Mouse (Mus musculus) monocyte, adult 59 days (primary cell): ENCODE data around the gene BC034090. TPM values are rescaled to one million over a fixed set of nuclear protein-coding genes. Genes with fewer than 3 reads are reported as not detected.

Experiments used
- total RNA-seq, 2 experiments: library from RNA; stranded (reverse); gene quantifications; one replicate each; pipeline ENCODE4 v1.2.4; 2023

BC034090 gene
- total RNA-seq: not detected

DNA sequence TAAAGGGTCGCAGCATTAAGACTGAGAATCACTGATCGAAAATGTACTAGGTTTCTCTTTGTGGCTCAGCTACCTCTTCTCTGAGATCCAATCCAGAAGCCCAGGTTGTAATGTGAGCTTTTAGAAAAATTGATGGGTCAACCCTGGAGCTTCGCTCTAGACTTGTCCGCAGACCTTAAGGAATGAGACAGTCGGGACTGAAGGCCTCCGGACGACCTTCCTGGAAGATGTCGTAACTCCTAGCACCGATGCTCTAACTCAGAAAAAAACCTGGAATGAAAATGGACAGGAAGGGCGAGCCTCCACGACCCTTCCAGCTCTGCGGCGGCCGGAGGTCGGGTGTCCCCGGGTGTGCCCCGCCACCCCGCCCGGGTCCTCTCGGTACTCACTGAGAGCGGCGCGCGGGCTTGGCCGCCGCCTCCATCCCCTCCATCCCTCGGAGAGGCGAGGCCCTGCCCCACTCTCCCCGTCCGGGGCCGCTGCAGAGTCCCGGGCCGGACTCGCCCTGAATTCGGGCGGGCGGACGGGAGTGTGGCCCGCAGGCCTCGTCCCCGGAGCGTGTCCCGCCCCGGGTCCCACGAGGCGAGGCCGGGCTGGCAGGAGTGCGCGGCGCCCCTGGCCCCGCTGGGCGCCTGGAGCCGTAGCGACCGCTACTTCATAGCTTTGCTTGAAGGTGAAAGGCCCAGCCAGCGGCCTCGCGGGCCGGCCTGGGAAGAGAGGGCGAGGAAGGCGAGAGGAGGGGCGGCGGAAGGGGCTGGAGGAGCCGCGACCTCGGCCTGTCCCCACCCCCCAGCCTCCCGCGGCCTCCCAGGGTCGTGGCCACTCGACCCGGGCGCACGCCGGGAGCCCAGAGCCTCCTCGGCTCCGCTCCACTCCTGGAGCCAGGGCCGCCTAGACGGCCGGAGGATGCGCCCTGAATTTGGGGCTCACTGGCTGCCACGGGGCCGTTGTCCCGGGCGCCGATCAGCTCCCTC, at the start of gene BC034090:
Gene BC034090 (minus strand): TSS at position 648 of the 974 bp plus-strand sequence.

Other genes starting within 250 kb of the BC034090 start
- 100 to 1,000 TPM; 308 to 327 TPM for gene Ier5, start 144.8 kb downstream of the BC034090 start, total RNA-seq
- 1 to 10 TPM; 6.8 to 7.3 TPM for gene Mr1, start 97.6 kb downstream of the BC034090 start, total RNA-seq
- 10 to 100 TPM; 43.5 to 46.6 TPM for gene Stx6, start 85.7 kb downstream of the BC034090 start, total RNA-seq
- 100 to 1,000 TPM; 103 to 109 TPM for gene Xpr1, start 173.0 kb upstream of the BC034090 start, total RNA-seq